Mouse (Mus musculus) limb, embryonic 15.5 days (tissue): ENCODE measurements around the gene Gm12800. TPM values are rescaled to one million over a fixed set of nuclear protein-coding genes. Genes with fewer than 3 reads are reported as not detected.
"Not testable (repeated sequence)": the region's sequence is repeated elsewhere in the genome, so short reads cannot be mapped to it uniquely, and the experiment has no call there.

Source experiments
- ATAC-seq: fragments of 200-750 bp; cut with Nextera tagmentation; 2 replicates; pipeline ENCODE4 v1.8.0; 2017; ENCODE audit warnings: low read depth, moderate TSS enrichment; ENCODE audit not compliant: insufficient number of reproducible peaks, low FRiP score, low TSS enrichment
- H3K27ac ChIP-seq: fragments of 300-500 bp; sonication (generic); 2 replicates; pipeline ENCODE4 v1.5.1; 2015; ENCODE audit warnings: moderate library complexity, mild to moderate bottlenecking, inconsistent platforms
- H3K27me3 ChIP-seq: fragments of 300-500 bp; sonication (generic); 2 replicates; pipeline ENCODE4 v1.6.1; 2015; ENCODE audit warnings: inconsistent platforms
- H3K36me3 ChIP-seq: fragments of 300-500 bp; sonication (generic); 2 replicates; pipeline ENCODE4 v1.6.1; 2015; ENCODE audit warnings: inconsistent platforms
- H3K4me1 ChIP-seq: fragments of 300-500 bp; sonication (generic); 2 replicates; pipeline ENCODE4 v1.6.1; 2015; ENCODE audit warnings: inconsistent platforms
- H3K4me2 ChIP-seq: fragments of 300-500 bp; sonication (generic); 2 replicates; pipeline ENCODE4 v1.6.1; 2015; ENCODE audit warnings: mild to moderate bottlenecking, inconsistent platforms
- H3K4me3 ChIP-seq: fragments of 300-500 bp; sonication (generic); 2 replicates; pipeline ENCODE4 v1.5.1; 2015; ENCODE audit warnings: mild to moderate bottlenecking, inconsistent platforms
- H3K9ac ChIP-seq: fragments of 300-500 bp; sonication (generic); 2 replicates; pipeline ENCODE4 v1.6.1; 2015; ENCODE audit warnings: inconsistent platforms
- H3K9me3 ChIP-seq: fragments of 300-500 bp; sonication (generic); 2 replicates; pipeline ENCODE4 v1.6.1; 2016; ENCODE audit warnings: inconsistent platforms
- WGBS: fragments of 180-500 bp; shearing (Covaris S2); methylation state at CpG from one replicate; pipeline ENCODE4 v1.1.7; 2015; 5-methylcytosine and 5-hydroxymethylcytosine counted together
- polyA plus RNA-seq: library from polyadenylated mRNA; unstranded; fragments of >200 nt; fragmentation: Nextera tagmentation; extraction: Ambion mirVana; gene quantifications from 2 replicates; pipeline ENCODE4 v1.2.1, GENCODE M21; 2015

Gene Gm12800
- polyA plus RNA-seq = not detected in 2 replicates

- H3K4me2 ChIP-seq, H3K27ac ChIP-seq, H3K4me1 ChIP-seq, H3K27me3 ChIP-seq, H3K9ac ChIP-seq, H3K36me3 ChIP-seq, H3K4me3 ChIP-seq, H3K9me3 ChIP-seq, ATAC-seq: not testable (repeated sequence)
- 89% methylated on average over 2 of the region's 2 CpGs for WGBS
These were observed at the start of gene Gm12800 for GRCm38 (mm10) chr4:101908821-101909220. Gene Gm12800, plus strand, starts transcription at chr4:101909121.

- Histone ChIP-seq H3K9me3 (no peaks in the 10 kb centered on the region), H3K9ac (no peak overlapping the region), H3K4me2 (no peak overlapping the region), H3K4me3 (no peak overlapping the region), H3K27me3 (no peaks in the 10 kb centered on the region), H3K27ac (no peak overlapping the region), H3K4me1 (no peaks in the 10 kb centered on the region), H3K36me3 (no peaks in the 10 kb centered on the region)
- ATAC-seq = no peak
- 48% methylated on average over 6 of the region's 6 CpGs for WGBS
These were observed 48.0 kb upstream of the Gm12800 start for GRCm38 (mm10) chr4:101860873-101861272.

- H3K4me3 ChIP-seq = no peak overlapping the region
These were observed 46.6 kb upstream of the Gm12800 start for GRCm38 (mm10) chr4:101862289-101862688.

GRCm38 (mm10) chr4:101872031-101872430, 36.9 kb upstream of the Gm12800 start:
- WGBS = 53% methylated on average over 2 of the region's 2 CpGs
- H3K9ac ChIP-seq, ATAC-seq: not testable (repeated sequence)

More at GRCm38 (mm10) chr4:101862289-101862688, 46.6 kb upstream of the Gm12800 start:
- H3K27ac ChIP-seq = no peak overlapping the region
- no peak overlapping the region for H3K4me2 ChIP-seq
- no peaks in the 10 kb centered on the region for H3K27me3 ChIP-seq
- H3K9ac ChIP-seq = no peak overlapping the region
- ATAC-seq = no peak
- H3K9me3 ChIP-seq = no peaks in the 10 kb centered on the region
- WGBS = 88% methylated on average over 6 of the region's 6 CpGs
- no peaks in the 10 kb centered on the region for H3K36me3 ChIP-seq
- no peaks in the 10 kb centered on the region for H3K4me1 ChIP-seq

GRCm38 (mm10) chr4:101875687-101876086, 33.2 kb upstream of the Gm12800 start:
- not testable (repeated sequence) for H3K27me3 ChIP-seq, H3K4me3 ChIP-seq, ATAC-seq, H3K9ac ChIP-seq, H3K36me3 ChIP-seq, H3K9me3 ChIP-seq, H3K4me2 ChIP-seq, H3K4me1 ChIP-seq, H3K27ac ChIP-seq
- 81% methylated on average over 15 of the region's 15 CpGs for WGBS

More at GRCm38 (mm10) chr4:101872031-101872430, 36.9 kb upstream of the Gm12800 start:
- not testable (repeated sequence) for H3K4me2 ChIP-seq, H3K4me3 ChIP-seq, H3K27me3 ChIP-seq, H3K36me3 ChIP-seq, H3K27ac ChIP-seq, H3K4me1 ChIP-seq, H3K9me3 ChIP-seq

DNA sequence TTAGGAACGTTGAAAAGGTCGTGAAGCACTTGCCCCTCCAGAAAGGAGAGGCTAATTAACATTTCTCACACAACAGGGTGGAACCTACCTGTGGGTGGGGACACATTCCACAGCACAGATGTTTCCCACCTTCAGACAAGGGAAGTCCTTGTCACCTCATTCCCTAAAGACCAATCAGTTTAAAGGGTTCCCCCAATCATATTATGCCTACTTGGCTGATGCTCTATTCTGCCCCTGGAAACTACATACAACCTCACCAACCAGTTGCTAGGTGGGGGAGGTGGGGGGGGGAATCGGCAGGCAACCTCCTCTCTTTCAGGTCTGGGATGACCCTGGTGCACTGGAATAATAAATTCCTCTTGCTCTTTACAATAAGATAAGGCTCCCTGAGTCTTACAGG, 25.3 kb upstream of the Gm12800 start:
- no peak overlapping the region for H3K27ac ChIP-seq
- WGBS = 34% methylated on average over 3 of the region's 3 CpGs
- H3K4me3 ChIP-seq = no peak overlapping the region
- no peaks in the 10 kb centered on the region for H3K27me3 ChIP-seq
- no peaks in the 10 kb centered on the region for H3K36me3 ChIP-seq
- no peaks in the 10 kb centered on the region for H3K9me3 ChIP-seq
- H3K4me1 ChIP-seq = no peaks in the 10 kb centered on the region
- no peak overlapping the region for H3K9ac ChIP-seq
- no peak for ATAC-seq
- no peak overlapping the region for H3K4me2 ChIP-seq

DNA sequence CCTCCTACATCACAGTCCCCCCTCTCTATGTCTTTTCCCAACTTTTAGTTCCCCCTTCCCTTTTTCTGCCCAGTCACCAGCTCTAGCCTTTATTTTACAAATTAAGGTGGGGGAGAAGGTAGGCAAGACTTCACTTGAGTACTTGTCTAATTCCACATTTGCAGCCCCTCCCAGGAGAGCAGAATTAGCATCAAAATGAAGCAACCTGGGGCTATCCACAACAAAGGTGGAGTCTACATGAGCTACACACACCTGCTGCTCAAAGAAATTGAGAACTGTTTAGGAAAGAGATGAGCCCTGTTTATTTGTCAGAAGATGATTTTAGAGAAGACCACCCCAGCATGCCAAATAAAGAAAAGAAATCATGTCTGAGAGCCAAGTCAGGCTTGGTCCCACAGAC, 19.5 kb upstream of the Gm12800 start:
- Histone ChIP-seq H3K4me2 (no peak overlapping the region), H3K27me3 (no peaks in the 10 kb centered on the region), H3K4me3 (no peak overlapping the region), H3K9me3 (no peaks in the 10 kb centered on the region), H3K9ac (no peak overlapping the region), H3K27ac (no peak overlapping the region), H3K4me1 (no peaks in the 10 kb centered on the region), H3K36me3 (no peaks in the 10 kb centered on the region)
- no peak for ATAC-seq

DNA sequence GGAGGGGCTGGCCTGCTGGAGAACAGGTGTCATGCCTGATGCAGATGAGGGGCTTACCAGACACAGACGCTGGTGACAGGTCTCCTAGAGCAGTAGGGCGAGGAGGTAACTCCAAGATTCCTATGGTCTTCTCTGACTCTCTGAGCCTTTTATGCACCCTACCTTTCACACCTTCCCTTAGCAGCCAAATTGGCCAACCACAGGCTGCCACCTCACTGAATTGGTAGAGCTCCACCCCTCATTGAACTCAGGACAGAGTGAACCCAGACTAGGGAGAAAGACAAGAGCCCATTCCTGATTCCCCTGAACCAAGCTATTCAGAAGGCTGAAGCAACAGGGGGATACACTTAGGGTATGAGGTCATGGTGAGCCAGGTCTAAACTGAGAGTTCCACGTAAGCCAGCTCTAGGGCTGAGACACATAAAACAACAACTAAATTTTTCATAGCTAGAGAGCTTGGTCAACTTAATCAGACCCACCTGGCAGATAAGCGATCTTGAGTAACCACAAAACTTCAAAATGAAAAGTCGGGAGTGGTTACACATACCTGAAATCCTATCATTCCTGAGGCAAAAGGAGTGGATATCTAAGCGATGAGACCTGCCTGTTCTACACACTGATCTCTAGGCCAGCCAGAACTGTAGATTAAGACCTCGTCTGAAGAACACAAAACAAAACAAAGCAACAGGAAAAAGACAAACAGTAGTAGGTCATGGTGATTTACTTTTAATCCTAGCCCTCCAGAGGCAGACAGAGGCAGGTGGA, 15.1 kb upstream of the Gm12800 start, which contains the start of gene C130073F10Rik:
C130073F10Rik (minus strand) TSS at position 134 of the 765 bp plus-strand sequence.
- Histone ChIP-seq H3K36me3 (no peaks in the 10 kb centered on the region), H3K9me3 (no peaks in the 10 kb centered on the region), H3K4me2 (no peak within 1 kb of the TSS), H3K9ac (no peak within 1 kb of the TSS), H3K27me3 (no peaks in the 10 kb centered on the region), H3K27ac (no peak within 1 kb of the TSS), H3K4me1 (no peaks in the 10 kb centered on the region), H3K4me3 (no peak within 1 kb of the TSS)
- 66% methylated on average over 7 of the region's 7 CpGs for WGBS
- ATAC-seq = no peak

DNA sequence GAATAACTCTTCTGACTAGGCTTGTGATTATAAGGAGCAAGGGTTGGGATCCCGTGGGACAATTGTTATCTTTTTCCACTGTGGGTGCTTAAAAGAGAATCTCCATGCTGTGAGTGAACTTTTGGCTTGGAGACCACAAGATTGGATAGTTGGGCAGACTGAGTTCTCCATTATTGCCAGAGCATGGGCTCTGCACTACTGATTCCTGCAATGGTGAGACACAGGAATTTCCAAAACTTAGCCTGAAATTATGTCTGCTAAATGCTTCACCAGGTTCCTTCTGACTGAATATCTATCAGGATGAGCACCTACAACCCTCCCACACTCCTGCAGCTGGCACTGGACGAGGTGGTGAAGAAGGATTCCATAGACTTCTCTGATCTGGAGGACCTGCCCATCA, 31.2 kb downstream of the Gm12800 start, which contains the start of gene Gm12794:
Gm12794 (plus strand) TSS at position 301 of the 400 bp plus-strand sequence.
- not testable (repeated sequence) for H3K9ac ChIP-seq, H3K4me2 ChIP-seq, H3K27me3 ChIP-seq, H3K36me3 ChIP-seq, ATAC-seq, H3K9me3 ChIP-seq, H3K4me1 ChIP-seq, H3K27ac ChIP-seq, H3K4me3 ChIP-seq
- WGBS = 69% methylated on average over 2 of the region's 2 CpGs

Other genes starting within 250 kb of the Gm12800 start
- 19.1 and 21.4 TPM in 2 replicates for gene Lepr, start 191.7 kb upstream of the Gm12800 start, polyA plus RNA-seq
- not detected in 2 replicates for gene B020004J07Rik, start 65.1 kb upstream of the Gm12800 start, polyA plus RNA-seq
- gene C130073F10Rik, start 15.3 kb upstream of the Gm12800 start, polyA plus RNA-seq = 1.4 TPM in 2 replicates
- not detected in 2 replicates for gene Gm12794, start 31.3 kb downstream of the Gm12800 start, polyA plus RNA-seq
- not detected in 2 replicates for gene Gm12790, start 71.9 kb downstream of the Gm12800 start, polyA plus RNA-seq
- gene Gm12789, start 77.5 kb downstream of the Gm12800 start, polyA plus RNA-seq = not detected in 2 replicates
- gene Pde4b, start 178.4 kb downstream of the Gm12800 start, polyA plus RNA-seq = 20.1 and 25.3 TPM in 2 replicates